Mouse (Mus musculus) erythroblast, embryonic 14.5 days (primary cell): ENCODE measurements around the gene Zfp771.

Source experiments
- GATA1 ChIP-seq: IDR thresholded peaks from 2 replicates; pipeline ENCODE4 v1.6.1; 2012; ENCODE audit warnings: low read length, inconsistent platforms, mixed read lengths
- TAL1 ChIP-seq: IDR thresholded peaks from 3 replicates; pipeline ENCODE4 v1.6.1; 2012; ENCODE audit warnings: low read length, inconsistent platforms, mixed read lengths

DNA sequence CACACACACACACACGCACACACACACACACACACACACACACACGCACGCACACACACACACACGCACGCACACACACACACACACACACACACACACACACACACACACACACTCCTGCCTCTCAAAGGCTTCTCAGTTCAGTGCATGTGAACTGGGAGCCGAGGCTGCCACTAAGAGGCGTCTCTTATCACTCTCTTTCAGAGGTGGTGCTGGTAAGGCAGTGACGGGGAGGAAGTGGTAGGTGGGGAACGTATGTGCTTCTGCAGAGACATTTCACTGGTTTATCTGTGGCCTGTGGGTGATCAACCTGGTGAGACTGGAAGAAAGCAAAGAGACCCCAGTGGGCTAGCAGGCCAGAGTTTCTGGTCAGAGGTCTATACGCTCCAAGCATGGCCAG lies 41.1 kb downstream of the Zfp771 start:
- TF ChIP-seq TAL1 (no peak), GATA1 (no peak)
